Mouse (Mus musculus): ENCODE measurements at regions not wholly inside any gene's neighbourhood (a gene's known extent, or its start where the extent isn't known, plus 50 kb on each side); places are given as distances from the start of the nearest gene placed in this dataset.

- H3K4me1 ChIP-seq (replicated peaks; ENCODE audit: control insufficient read depth in 2 of 2, insufficient read depth in 2 of 2, low read length in 1 of 2), result no peaks in the 10 kb centered on the region
- 57% methylated on average over 12 of the region's 12 CpGs for WGBS (ENCODE audit: insufficient replicate concordance)
- no peak for ATAC-seq (ENCODE audit: insufficient read depth)
Measured at GRCm38 (mm10) chr4:45689991-45690916, 108.6 kb upstream of the Aldh1b1 start.

GRCm38 (mm10) chr4:45689572-45689971 lies 109.2 kb upstream of the Aldh1b1 start:
- Histone ChIP-seq H3K36me3 (replicated peaks; ENCODE audit: control insufficient read depth, insufficient read depth, low read depth) (no peaks in the 10 kb centered on the region), H3K9ac (replicated peaks) (no peak overlapping the region)
- WGBS (ENCODE audit: insufficient replicate concordance), result 39% methylated on average over 5 of the region's 5 CpGs

More at GRCm38 (mm10) chr4:45689991-45690916, 108.6 kb upstream of the Aldh1b1 start:
- Histone ChIP-seq H3K36me3 (replicated peaks; ENCODE audit: control insufficient read depth, insufficient read depth, low read depth) (no peaks in the 10 kb centered on the region), H3K4me3 (ENCODE audit: insufficient read depth in 1 of 2, low read depth in 2 of 2, low read length in 2 of 2) (no peak overlapping the region), H3K4me2 (ENCODE audit: low read depth) (no peak overlapping the region), H3K27ac (no peak overlapping the region), H3K27me3 (ENCODE audit: control insufficient read depth, insufficient read depth, low read length) (peaks cover 3% of the 10 kb centered on the region; the same call in 1 of the 2 replicates), H3K9me3 (ENCODE audit: control insufficient read depth, low read length) (no peaks in the 10 kb centered on the region), H3K9ac (replicated peaks) (no peak overlapping the region)
- no peak for TF ChIP-seq EP300 (IDR thresholded peaks at IDR 0.05; ENCODE audit: low read depth)
- TF ChIP-seq CTCF (IDR thresholded peaks at IDR 0.05; ENCODE audit: low read depth), result no peak
- DNase-seq (ENCODE audit: low read depth in 3 of 3, low spot score in 3 of 3), result no peak

GRCm38 (mm10) chr4:45688233-45688632 lies 110.6 kb upstream of the Aldh1b1 start:
- DNase-seq (ENCODE audit: low read depth in 3 of 3, low spot score in 3 of 3) (no peak), ATAC-seq (ENCODE audit: insufficient read depth) (no peak)
- no peaks in the 10 kb centered on the region for H3K36me3 ChIP-seq (replicated peaks; ENCODE audit: control insufficient read depth, insufficient read depth, low read depth)
- H3K9ac ChIP-seq (replicated peaks), result no peak overlapping the region
- H3K27me3 ChIP-seq (ENCODE audit: control insufficient read depth, insufficient read depth, low read length), result peaks cover 3% of the 10 kb centered on the region; the same call in 1 of the 2 replicates
- no peak overlapping the region for H3K4me2 ChIP-seq (ENCODE audit: low read depth)
- H3K4me1 ChIP-seq (replicated peaks; ENCODE audit: control insufficient read depth in 2 of 2, insufficient read depth in 2 of 2, low read length in 1 of 2), result no peaks in the 10 kb centered on the region
- no peak overlapping the region for H3K4me3 ChIP-seq (ENCODE audit: insufficient read depth in 1 of 2, low read depth in 2 of 2, low read length in 2 of 2)
- H3K9me3 ChIP-seq (ENCODE audit: control insufficient read depth, low read length), result no peaks in the 10 kb centered on the region
- TF ChIP-seq EP300 (IDR thresholded peaks at IDR 0.05; ENCODE audit: low read depth), result no peak
- no peak for TF ChIP-seq CTCF (IDR thresholded peaks at IDR 0.05; ENCODE audit: low read depth)
- WGBS (ENCODE audit: insufficient replicate concordance), result 23% methylated on average over 7 of the region's 7 CpGs
- H3K27ac ChIP-seq, result no peak overlapping the region

More at GRCm38 (mm10) chr4:45689572-45689971, 109.2 kb upstream of the Aldh1b1 start:
- TF ChIP-seq CTCF (IDR thresholded peaks at IDR 0.05; ENCODE audit: low read depth) (no peak), EP300 (IDR thresholded peaks at IDR 0.05; ENCODE audit: low read depth) (no peak)
- Histone ChIP-seq H3K9me3 (ENCODE audit: control insufficient read depth, low read length) (no peaks in the 10 kb centered on the region), H3K27me3 (ENCODE audit: control insufficient read depth, insufficient read depth, low read length) (peaks cover 3% of the 10 kb centered on the region; the same call in 1 of the 2 replicates), H3K4me1 (replicated peaks; ENCODE audit: control insufficient read depth in 2 of 2, insufficient read depth in 2 of 2, low read length in 1 of 2) (no peaks in the 10 kb centered on the region), H3K4me2 (ENCODE audit: low read depth) (no peak overlapping the region), H3K27ac (no peak overlapping the region), H3K4me3 (ENCODE audit: insufficient read depth in 1 of 2, low read depth in 2 of 2, low read length in 2 of 2) (no peak overlapping the region)
- DNase-seq (ENCODE audit: low read depth in 3 of 3, low spot score in 3 of 3), result no peak
- ATAC-seq (ENCODE audit: insufficient read depth), result no peak

GRCm38 (mm10) chr4:45685031-45685430 lies 113.8 kb upstream of the Aldh1b1 start:
- DNase-seq (ENCODE audit: low read depth in 3 of 3, low spot score in 3 of 3) (no peak), ATAC-seq (ENCODE audit: insufficient read depth) (no peak)
- Histone ChIP-seq H3K9me3 (ENCODE audit: control insufficient read depth, low read length) (no peaks in the 10 kb centered on the region), H3K27me3 (ENCODE audit: control insufficient read depth, insufficient read depth, low read length) (peaks cover 2% of the 10 kb centered on the region; the same call in 1 of the 2 replicates), H3K27ac (no peak overlapping the region), H3K4me2 (ENCODE audit: low read depth) (no peak overlapping the region), H3K4me3 (ENCODE audit: insufficient read depth in 1 of 2, low read depth in 2 of 2, low read length in 2 of 2) (no peak overlapping the region), H3K9ac (replicated peaks) (no peak overlapping the region), H3K4me1 (replicated peaks; ENCODE audit: control insufficient read depth in 2 of 2, insufficient read depth in 2 of 2, low read length in 1 of 2) (no peaks in the 10 kb centered on the region), H3K36me3 (replicated peaks; ENCODE audit: control insufficient read depth, insufficient read depth, low read depth) (no peaks in the 10 kb centered on the region)
- no peak for TF ChIP-seq CTCF (IDR thresholded peaks at IDR 0.05; ENCODE audit: low read depth)
- no peak for TF ChIP-seq EP300 (IDR thresholded peaks at IDR 0.05; ENCODE audit: low read depth)
- WGBS (ENCODE audit: insufficient replicate concordance), result 53% methylated on average over 3 of the region's 3 CpGs

GRCm38 (mm10) chr4:45683205-45683604 lies 115.6 kb upstream of the Aldh1b1 start:
- no peak for ATAC-seq (ENCODE audit: insufficient read depth)
- Histone ChIP-seq H3K9ac (replicated peaks) (no peak overlapping the region), H3K4me3 (ENCODE audit: insufficient read depth in 1 of 2, low read depth in 2 of 2, low read length in 2 of 2) (no peak overlapping the region), H3K4me1 (replicated peaks; ENCODE audit: control insufficient read depth in 2 of 2, insufficient read depth in 2 of 2, low read length in 1 of 2) (no peaks in the 10 kb centered on the region), H3K27ac (no peak overlapping the region), H3K36me3 (replicated peaks; ENCODE audit: control insufficient read depth, insufficient read depth, low read depth) (no peaks in the 10 kb centered on the region), H3K4me2 (ENCODE audit: low read depth) (no peak overlapping the region), H3K9me3 (ENCODE audit: control insufficient read depth, low read length) (no peaks in the 10 kb centered on the region), H3K27me3 (ENCODE audit: control insufficient read depth, insufficient read depth, low read length) (no peaks in the 10 kb centered on the region)
- WGBS (ENCODE audit: insufficient replicate concordance), result 53% methylated on average over 3 of the region's 3 CpGs
- TF ChIP-seq EP300 (IDR thresholded peaks at IDR 0.05; ENCODE audit: low read depth) (no peak), CTCF (IDR thresholded peaks at IDR 0.05; ENCODE audit: low read depth) (no peak)
- DNase-seq (ENCODE audit: low read depth in 3 of 3, low spot score in 3 of 3), result no peak

Data from liver, embryonic 14.5 days (tissue).